Mouse (Mus musculus) c-Kit-positive CD71-positive TER-119-positive erythroid progenitor cells, embryonic 14.5 days (primary cell): ENCODE data around the gene Ebpl.

ENCODE experiments used
- DNase-seq: peaks from one replicate; pipeline ENCODE4 v3.0.0-alpha.2; 2013; ENCODE audit warnings: low spot score

Gene Ebpl

GRCm38 (mm10) chr14:61360131-61360980 is at the start of gene Ebpl:
Gene Ebpl, minus strand, starts transcription at chr14:61360439.
- peak; percentile 77 for DNase-seq

DNA sequence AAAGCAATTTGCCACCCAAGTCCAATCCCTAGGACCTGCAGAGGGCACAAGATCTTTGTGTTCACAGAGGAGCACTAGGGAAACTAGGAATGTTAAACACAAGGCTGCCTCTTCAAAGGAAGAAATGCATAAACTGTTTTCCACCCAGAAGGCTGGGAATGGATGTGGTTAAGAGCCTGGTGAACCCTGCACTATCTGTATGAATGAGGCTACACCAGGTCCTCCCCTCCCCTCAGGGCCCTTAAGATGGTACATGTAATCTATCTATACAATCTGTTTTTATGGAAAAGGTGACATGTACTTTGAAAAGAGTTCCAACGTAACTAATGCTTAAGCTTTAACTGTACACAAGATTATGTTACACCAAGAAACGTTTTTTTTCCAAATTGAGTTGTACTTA is 49.8 kb upstream of the Ebpl start:
- DNase-seq, result no peak

GRCm38 (mm10) chr14:61407055-61407454 is 46.8 kb upstream of the Ebpl start:
- no peak for DNase-seq

GRCm38 (mm10) chr14:61405761-61406160 is 45.5 kb upstream of the Ebpl start:
- no peak for DNase-seq

DNA sequence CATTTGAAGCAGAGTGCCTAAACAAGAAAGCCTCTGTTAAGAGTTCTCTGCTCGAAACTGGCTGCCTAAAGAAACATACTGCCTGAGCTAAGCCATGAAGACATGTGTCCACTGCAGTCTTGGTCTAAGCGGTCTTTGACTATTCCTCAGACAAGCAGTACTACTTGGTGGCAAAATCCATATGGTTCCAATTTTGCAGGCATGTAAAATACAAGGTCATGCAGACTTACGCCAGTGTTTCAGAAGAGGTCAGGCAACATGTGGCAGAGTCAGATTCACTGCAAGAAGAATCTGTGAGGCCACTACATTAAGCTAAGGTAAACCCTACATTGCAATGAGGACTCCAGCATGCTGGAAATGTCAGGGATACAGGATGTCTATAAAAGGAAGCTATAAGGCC is 44.7 kb upstream of the Ebpl start:
- no peak for DNase-seq

DNA sequence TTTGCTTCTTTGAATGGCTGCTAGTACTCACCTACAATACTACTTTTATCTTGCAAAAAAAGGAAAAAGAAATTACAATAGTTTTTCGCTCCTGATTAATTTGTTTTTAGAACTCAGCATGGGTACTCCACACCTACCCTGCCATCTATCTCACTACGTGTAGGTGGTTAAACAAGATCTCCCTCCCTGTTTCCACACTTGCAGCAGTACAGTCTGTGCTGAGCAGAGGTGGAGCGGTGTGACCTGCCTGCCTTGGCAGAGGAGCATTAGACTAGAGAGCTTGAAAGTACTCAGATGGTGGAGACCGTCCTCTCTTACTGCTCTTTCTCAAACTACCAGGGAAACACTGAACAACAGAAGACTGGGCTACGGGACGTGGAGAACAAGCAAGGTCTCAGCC is 34.5 kb upstream of the Ebpl start:
- DNase-seq, result no peak

- DNase-seq, result no peak
Measured at GRCm38 (mm10) chr14:61390586-61390985, 30.3 kb upstream of the Ebpl start.

- no peak for DNase-seq
Measured at GRCm38 (mm10) chr14:61367290-61367689, 7.1 kb upstream of the Ebpl start.

DNA sequence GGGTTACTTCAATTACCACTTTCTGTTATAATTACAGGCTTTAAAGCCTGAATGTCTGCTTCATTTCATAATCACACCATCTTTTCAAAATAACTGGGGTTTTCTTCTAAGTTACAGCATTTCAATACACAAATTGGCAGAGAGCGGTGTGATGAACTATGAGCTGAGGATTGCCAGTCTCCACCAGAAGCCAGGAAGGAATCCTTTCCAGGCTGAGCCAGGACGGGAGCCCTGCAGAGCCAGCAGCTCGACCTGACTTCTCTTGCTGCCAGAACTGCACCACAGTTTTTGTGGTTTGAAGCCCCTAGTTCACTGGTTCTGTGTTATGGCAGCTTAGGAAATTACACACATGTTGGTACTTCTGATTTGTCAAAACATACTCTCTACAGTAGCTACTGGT is 4.4 kb upstream of the Ebpl start:
- DNase-seq, result no peak

GRCm38 (mm10) chr14:61363734-61364133 is 3.5 kb upstream of the Ebpl start:
- no peak for DNase-seq

DNA sequence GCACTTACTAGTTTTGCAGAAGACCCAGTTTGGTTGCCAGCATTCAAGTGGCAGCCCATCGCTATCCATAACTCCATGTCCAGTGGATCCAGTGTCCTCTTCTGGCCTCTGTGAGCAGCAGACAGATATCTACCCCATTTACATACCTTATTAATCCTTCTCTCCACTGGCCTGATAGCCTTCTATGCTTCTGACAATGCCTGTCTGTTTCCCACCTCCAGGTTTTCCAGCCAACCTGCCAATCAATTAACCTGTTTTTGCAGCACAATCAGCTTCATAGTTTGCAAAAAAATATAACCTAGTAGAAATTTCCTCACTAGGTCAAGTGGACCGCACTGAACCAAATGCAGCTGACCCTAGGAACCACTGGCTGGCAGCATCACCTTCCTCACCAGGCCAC is 2.0 kb upstream of the Ebpl start:
- no peak for DNase-seq

- DNase-seq, result no peak
Measured at GRCm38 (mm10) chr14:61360981-61361511, 807 bp upstream of the Ebpl start.

DNA sequence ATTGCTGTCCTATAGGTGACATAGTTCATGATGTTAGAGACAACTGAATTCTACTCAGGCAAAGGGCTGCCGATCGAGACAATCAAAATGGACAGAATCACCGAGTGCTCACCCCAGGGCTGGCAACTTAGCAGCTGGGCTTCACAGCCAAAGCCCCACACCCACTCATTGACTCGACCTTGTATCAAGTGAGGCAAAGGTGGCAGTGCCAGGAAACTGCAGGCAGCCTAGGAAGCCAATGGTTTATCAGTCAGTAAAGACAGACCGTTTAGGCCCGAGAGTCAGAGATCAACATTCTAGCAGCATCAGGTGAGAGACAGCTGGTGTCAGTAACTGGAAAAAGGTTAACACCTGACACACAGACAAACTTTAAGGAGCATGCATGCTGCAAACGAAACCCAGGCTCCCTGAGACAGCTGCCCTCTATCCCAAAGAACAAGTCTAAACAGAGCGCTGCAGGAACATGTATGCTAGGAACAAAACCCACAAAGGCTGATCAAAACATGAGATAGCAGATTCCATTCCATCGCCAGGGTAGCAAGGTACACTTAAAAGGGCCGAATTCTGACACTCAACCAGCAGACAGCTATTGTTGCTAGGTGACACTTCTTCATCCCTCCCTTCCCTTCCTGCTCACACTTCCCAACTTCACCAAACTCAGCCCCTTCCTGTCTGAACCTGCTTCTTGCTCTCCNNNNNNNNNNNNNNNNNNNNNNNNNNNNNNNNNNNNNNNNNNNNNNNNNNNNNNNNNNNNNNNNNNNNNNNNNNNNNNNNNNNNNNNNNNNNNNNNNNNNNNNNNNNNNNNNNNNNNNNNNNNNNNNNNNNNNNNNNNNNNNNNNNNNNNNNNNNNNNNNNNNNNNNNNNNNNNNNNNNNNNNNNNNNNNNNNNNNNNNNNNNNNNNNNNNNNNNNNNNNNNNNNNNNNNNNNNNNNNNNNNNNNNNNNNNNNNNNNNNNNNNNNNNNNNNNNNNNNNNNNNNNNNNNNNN is 5.7 kb downstream of the Ebpl start:
- no peak for DNase-seq

- no peak for DNase-seq
Measured at GRCm38 (mm10) chr14:61350808-61351207, 9.4 kb downstream of the Ebpl start.

GRCm38 (mm10) chr14:61349876-61350275 is 10.4 kb downstream of the Ebpl start:
- DNase-seq, result no peak

- DNase-seq, result no peak
Measured at GRCm38 (mm10) chr14:61346827-61347698, 13.2 kb downstream of the Ebpl start.

DNA sequence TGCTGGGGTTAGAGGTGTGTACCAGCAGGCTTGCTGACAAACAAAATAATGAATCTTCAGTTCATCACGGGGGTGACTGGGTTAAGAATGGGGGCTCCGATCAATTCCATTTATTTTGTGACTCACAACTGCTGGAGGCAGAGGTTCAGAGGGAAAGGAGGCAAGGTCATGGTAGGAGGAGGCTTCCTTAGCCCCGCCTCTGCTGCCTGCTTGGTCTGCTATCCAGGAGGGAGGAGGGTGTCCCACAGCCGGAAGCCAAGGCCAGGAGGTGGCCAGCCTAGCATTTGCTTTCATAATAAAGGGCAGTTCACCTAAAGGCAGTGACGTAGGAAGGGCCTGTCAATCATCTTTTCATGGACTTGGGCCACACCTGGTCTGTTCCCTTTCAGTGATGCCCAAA is 15.6 kb downstream of the Ebpl start:
- no peak for DNase-seq

DNA sequence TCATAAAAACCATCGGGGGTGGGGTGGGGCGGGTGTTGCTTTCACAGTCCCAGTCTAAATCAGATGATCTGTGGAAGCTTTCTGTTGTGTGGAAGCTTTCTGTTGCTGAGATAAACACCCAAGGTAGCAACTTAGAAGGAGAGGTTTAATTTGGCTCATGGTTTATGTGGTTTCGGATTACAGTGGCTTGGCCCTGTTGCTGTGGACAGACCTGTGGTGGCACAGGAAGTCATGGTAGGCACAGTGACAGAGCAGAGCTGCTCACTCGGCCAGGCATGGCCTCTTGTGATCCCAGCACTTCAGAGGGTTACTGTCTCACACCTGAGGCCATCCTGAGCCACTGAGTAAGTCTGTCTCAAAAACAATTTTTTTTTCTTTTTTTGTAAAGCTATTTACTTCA is 20.9 kb downstream of the Ebpl start:
- no peak for DNase-seq

- DNase-seq, result peak; percentile 81
Measured at GRCm38 (mm10) chr14:61330996-61331561, 29.2 kb downstream of the Ebpl start.

GRCm38 (mm10) chr14:61330591-61330990 is 29.6 kb downstream of the Ebpl start:
- DNase-seq, result no peak
